Mouse (Mus musculus) regulatory T cell (primary cell): ENCODE data around the gene Ppfia4.

Experiments used
- in situ Hi-C: fragments of 300-600 bp; cut with MboI, MseI; formaldehyde crosslinking; loops from one replicate; pipeline ENCODE4 v1.15.1; 2025; ENCODE audit warnings: high pct_unique_total_duplicates

Ppfia4 gene

GRCm38 (mm10) chr1:134339162-134339561 lies 6.4 kb upstream of the Ppfia4 start:
- in situ Hi-C loops, result no loop called here

- in situ Hi-C loops, result no loop called here
Observed at GRCm38 (mm10) chr1:134336958-134337710, 4.4 kb upstream of the Ppfia4 start.

- in situ Hi-C loops, result no loop called here
Observed at GRCm38 (mm10) chr1:134335924-134336810, 3.4 kb upstream of the Ppfia4 start.

- in situ Hi-C loops, result no loop called here
Observed at GRCm38 (mm10) chr1:134335211-134335923, 2.6 kb upstream of the Ppfia4 start.

GRCm38 (mm10) chr1:134334111-134334827 lies 1.5 kb upstream of the Ppfia4 start:
- in situ Hi-C loops, result no loop called here

GRCm38 (mm10) chr1:134333371-134334110 lies 813 bp upstream of the Ppfia4 start:
- in situ Hi-C loops, result no loop called here

GRCm38 (mm10) chr1:134331879-134332635 lies 671 bp downstream of the Ppfia4 start:
- in situ Hi-C loops, result no loop called here

GRCm38 (mm10) chr1:134326841-134327346 lies 5.8 kb downstream of the Ppfia4 start:
- in situ Hi-C loops, result loop anchor here (10.0 kb wide), 1 partner anchor 282 kb away; no protein-coding TSS in a partner anchor

- in situ Hi-C loops, result loop anchor here (10.0 kb wide), 1 partner anchor 278 kb away; no protein-coding TSS in a partner anchor
Observed at GRCm38 (mm10) chr1:134322591-134322990, 10.1 kb downstream of the Ppfia4 start.

GRCm38 (mm10) chr1:134320691-134321301 lies 11.9 kb downstream of the Ppfia4 start:
- in situ Hi-C loops, result loop anchor here (10.0 kb wide), 1 partner anchor 276 kb away; no protein-coding TSS in a partner anchor

- in situ Hi-C loops, result no loop called here
Observed at GRCm38 (mm10) chr1:134318261-134318660, 14.5 kb downstream of the Ppfia4 start.

- in situ Hi-C loops, result no loop called here
Observed at GRCm38 (mm10) chr1:134316361-134316760, 16.4 kb downstream of the Ppfia4 start.

GRCm38 (mm10) chr1:134315181-134315580 lies 17.5 kb downstream of the Ppfia4 start:
- in situ Hi-C loops, result no loop called here

GRCm38 (mm10) chr1:134311760-134312159 lies 21.0 kb downstream of the Ppfia4 start:
- in situ Hi-C loops, result no loop called here

GRCm38 (mm10) chr1:134310729-134311128 lies 22.0 kb downstream of the Ppfia4 start:
- in situ Hi-C loops, result no loop called here

GRCm38 (mm10) chr1:134310291-134310690 lies 22.4 kb downstream of the Ppfia4 start:
- in situ Hi-C loops, result no loop called here

GRCm38 (mm10) chr1:134307409-134307808 lies 25.3 kb downstream of the Ppfia4 start:
- in situ Hi-C loops, result loop anchor here (10.0 kb wide), 1 partner anchor 1747 kb away; the partner anchor contains the start of genes Ascl5 and Cacna1s

GRCm38 (mm10) chr1:134304940-134305339 lies 27.8 kb downstream of the Ppfia4 start:
- in situ Hi-C loops, result loop anchor here (10.0 kb wide), 1 partner anchor 1750 kb away; the partner anchor contains the start of genes Ascl5 and Cacna1s
